Mouse (Mus musculus): ENCODE measurements around the gene Gm10031.

Gene Gm10031

DNA sequence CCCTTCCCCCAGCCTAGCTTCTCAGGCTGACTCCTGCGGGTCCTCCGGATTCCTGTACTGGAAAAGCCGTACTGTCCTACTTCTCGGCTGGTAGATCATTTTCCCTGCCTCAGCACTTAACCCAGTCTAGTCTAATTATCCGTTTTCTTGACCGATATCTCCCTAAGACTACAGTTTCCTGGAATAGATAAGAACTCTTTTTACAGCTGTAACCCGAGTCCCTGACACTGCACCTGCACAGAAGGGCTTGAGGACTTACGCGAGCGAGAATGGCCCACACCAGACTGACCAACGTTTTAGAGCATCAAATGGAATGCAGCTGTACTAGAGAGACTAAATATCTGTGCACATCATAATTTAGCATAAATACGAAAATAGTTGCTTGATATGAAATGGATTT, 20.2 kb downstream of the Gm10031 start:
- DNase-seq (ENCODE audit: low spot score in 2 of 2): no peak

DNA sequence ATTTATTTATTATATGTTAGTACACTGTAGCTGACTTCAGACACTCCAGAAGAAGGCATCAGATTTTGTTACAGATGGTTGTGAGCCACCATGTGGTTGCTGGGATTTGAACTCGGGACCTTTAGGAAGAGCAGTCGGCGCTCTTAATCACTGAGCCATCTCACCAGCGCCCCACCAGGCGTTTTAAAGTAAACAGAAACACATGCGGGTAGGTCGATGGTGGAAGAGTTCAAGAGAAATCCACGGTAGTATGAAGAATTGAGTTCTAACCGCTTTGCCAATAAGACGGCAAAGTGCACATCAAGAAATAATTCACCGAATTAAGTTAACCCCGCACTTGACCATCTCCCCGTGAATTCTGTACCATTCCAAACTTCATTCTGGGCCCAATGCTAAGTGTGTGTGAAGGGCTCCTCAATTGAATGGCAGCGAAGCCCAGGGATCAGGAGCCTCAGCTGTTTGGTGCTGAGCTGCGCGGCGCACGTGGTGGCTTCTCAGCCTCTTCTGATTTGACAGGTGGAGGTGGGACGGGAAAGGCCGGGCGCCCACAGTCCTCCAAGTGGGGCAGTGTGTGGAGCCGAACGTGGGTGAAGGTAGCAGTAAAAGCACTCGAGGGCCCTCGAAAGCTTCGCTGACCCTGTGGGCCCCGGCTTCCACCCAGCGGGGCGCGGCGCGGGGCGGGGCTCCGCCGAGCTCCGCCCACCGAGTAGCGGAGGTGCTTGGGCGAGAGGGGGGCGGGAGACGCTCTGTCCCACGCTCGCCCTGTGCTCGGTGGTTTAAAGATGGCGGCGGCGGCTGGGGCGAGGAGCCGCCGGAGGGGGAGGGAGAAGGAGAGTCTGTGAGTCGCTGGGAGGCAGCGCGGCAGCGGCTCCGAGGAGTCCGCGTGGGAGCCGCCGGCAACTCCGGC, 34.5 kb downstream of the Gm10031 start, which contains the start of gene Abl2:
Abl2 (plus strand) TSS at position 763 of the 907 bp plus-strand sequence.
- peak; percentile 80 to 86 for DNase-seq (ENCODE audit: low spot score in 2 of 2)

DNA sequence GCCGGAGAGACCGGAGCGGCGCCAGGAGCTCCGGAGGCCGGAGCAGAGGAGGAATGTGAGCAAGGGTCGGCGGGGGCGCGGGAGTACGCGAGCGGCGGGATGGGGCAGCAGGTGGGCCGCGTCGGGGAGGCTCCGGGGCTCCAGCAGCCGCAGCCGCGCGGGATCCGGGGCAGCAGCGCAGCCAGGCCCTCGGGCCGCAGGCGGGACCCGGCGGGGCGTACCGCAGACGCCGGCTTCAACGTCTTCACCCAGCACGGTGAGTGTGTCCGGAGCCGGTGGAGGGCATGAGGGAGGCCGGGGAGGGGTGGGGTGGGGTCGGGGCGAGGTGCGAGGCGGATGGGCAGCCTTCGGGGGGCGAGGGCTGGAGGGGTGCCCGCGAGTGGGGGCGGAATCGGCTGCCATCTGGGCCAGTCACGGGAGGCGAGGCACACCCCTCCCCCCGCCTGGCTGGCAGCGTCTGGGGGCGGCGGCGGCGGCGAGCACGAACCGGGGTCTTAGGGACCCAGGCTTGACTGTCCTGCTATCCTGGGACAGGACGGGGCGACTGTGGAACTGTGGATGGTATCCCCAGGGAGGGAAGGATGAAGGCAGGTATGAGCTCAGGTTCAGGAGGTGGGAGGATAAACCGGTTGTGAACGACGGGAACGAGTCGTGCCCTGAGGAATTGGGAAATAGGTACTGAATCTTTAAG, 35.3 kb downstream of the Gm10031 start:
- peak; percentile 51 to 60 for DNase-seq (ENCODE audit: low spot score in 2 of 2)

DNA sequence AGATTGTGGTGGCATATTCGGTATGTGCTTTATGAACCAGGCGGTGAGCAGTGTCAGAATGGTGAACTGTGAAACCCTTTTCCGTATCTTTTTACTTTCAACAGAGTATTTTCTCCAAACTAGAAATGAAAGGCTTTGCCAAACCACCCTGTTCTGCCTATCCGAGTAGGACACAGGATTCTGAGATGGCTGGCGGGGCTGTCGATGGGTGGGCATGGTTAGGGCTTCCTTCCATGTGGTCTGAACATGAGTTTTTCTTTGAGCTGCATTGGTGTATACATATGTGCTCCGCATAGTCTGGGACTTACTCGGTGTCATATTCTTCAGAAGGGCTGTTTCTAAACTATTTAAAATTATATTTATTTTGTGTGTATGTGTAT, 35.8 kb downstream of the Gm10031 start:
- peak in 1 of 2 experiments; percentile 20 for DNase-seq (ENCODE audit: low spot score in 2 of 2)

DNA sequence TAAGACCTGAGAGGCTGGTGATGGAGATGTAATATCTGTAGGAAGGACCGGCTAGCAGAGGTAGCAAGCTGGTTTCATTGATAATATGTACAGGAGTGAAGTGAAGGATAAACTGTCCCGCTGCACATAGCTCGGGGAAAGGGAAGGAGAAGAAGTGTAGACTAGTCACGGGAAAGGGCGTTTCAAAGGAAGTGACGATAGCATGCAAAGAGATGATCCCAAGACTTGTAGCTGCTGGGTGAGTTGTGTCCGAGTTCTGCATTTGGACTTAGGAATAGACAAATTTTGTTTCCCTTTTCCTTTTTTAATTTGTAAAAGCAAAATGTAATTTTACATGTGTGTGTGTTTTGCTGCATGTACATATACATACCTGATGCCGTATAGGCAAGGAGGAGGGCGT, 36.7 kb downstream of the Gm10031 start:
- DNase-seq (ENCODE audit: low spot score in 2 of 2): no peak

DNA sequence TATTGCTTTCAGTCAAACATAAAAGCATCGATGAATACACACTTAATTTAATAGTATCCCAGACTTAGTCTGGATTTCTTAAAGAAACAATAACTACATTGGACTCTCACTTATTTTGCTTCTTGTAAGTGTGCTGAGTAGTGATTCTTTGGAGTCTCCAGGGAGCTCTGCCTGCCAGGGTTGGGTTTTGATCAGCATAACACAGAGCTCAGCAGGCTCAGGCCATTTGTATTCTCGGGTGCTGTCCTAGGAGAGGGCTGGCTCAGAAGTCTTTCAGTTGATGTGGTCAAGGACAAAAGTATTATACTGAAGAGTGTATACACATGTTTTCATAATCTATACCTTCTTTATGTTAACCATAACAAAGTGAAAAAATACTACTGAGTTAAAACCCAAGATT, 41.5 kb downstream of the Gm10031 start:
- no peak for DNase-seq (ENCODE audit: low spot score in 2 of 2)

DNA sequence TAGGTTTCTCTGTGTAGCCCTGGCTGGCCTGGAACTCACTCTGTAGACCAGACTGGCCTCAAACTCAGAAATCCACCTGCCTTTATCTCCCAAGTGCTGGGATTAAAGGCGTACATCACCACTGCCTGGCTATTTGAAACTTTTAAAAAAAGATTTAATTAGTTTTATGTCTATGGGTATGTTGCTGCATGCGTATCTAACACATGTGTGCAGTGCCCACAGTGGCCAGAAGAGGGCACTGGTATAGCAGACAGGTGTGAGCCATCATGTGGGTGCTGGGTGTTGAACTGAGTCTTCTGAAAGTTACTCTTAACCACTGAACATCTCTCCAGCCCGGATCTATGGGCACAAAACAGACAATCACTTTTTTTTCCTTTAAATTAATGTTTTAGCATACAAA, 42.3 kb downstream of the Gm10031 start:
- no peak for DNase-seq (ENCODE audit: low spot score in 2 of 2)

DNA sequence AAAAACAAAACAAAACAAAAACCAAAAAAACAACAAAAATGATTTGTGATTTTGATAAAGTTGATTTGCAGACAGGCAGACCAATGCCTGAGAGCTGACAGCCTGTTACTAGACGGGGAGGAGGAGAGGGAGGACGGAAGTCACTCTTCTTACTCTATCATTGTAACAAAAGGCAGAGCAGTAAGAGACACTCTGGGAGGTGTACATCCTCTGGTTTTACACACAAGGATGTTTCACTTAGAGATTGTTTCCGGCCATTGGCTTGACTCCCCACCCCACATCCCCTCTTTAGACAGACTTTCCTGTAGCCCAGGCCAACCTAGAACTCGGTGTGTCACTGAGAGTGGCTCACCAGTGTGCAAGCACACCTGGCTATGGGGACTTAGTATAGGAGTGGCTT, 45.8 kb downstream of the Gm10031 start:
- no peak for DNase-seq (ENCODE audit: low spot score in 2 of 2)

DNA sequence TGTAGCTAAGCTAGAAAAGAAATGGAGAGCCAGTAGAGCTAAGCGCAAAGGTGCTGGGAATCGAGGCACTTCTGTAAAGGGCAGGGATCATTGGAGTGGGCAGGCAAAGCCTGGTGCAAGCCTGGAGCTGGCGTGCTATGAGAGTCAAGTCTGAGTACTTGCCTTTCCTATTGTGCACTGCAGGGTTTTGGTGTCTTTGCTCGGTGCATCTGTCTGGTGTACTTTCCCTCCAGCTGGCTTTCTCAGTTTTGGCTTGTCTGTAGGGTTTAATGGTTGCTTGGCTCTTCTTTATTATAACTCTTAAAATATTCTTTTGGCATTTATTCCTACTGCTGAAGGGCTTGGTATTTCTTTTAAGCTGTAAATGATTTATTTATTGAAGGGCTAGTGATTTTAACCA, 49.1 kb downstream of the Gm10031 start:
- DNase-seq (ENCODE audit: low spot score in 2 of 2): no peak

Measured in frontal cortex, postnatal 36 days (tissue).